Mouse (Mus musculus) embryonic facial prominence, embryonic 12.5 days (tissue): Measurements from ENCODE around the gene Cotl1. TPM values are rescaled to one million over a fixed set of nuclear protein-coding genes. Genes with fewer than 3 reads are reported as not detected.
A peak's percentile ranks its signal among the peaks of the same experiment; 100 is the strongest.

ENCODE experiments used
- ATAC-seq: fragments of 200-750 bp; cut with Nextera tagmentation; 2 replicates; pipeline ENCODE4 v1.8.0; 2017; ENCODE audit not compliant: insufficient number of reproducible peaks, insufficient read depth, low FRiP score, low TSS enrichment
- H3K27ac ChIP-seq: fragments of 300-500 bp; sonication (generic); 2 replicates; pipeline ENCODE4 v1.5.1; 2016; ENCODE audit warnings: mild to moderate bottlenecking
- H3K27me3 ChIP-seq: fragments of 300-500 bp; sonication (generic); 2 replicates; pipeline ENCODE4 v1.6.1; 2016; ENCODE audit warnings: mild to moderate bottlenecking, moderate library complexity
- H3K36me3 ChIP-seq: fragments of 300-500 bp; sonication (generic); 2 replicates; pipeline ENCODE4 v1.6.1; 2016; ENCODE audit warnings: mild to moderate bottlenecking
- H3K4me1 ChIP-seq: fragments of 300-500 bp; sonication (generic); 2 replicates; pipeline ENCODE4 v1.6.1; 2016
- H3K4me2 ChIP-seq: fragments of 300-500 bp; sonication (generic); replicated peaks from 2 replicates; pipeline ENCODE4 v1.6.1; 2016; ENCODE audit warnings: mild to moderate bottlenecking, moderate library complexity
- H3K4me3 ChIP-seq: fragments of 300-500 bp; sonication (generic); 2 replicates; pipeline ENCODE4 v1.5.1; 2016; ENCODE audit warnings: mild to moderate bottlenecking
- H3K9ac ChIP-seq: fragments of 300-500 bp; sonication (generic); 2 replicates; pipeline ENCODE4 v1.6.1; 2016; ENCODE audit warnings: mild to moderate bottlenecking, moderate library complexity
- H3K9me3 ChIP-seq: fragments of 300-500 bp; sonication (generic); 2 replicates; pipeline ENCODE4 v1.6.1; 2016; ENCODE audit warnings: mild to moderate bottlenecking, moderate library complexity
- WGBS: fragments of 180-500 bp; shearing (Covaris S2); methylation state at CpG from one replicate; pipeline ENCODE4 v1.1.7; 2016; 5-methylcytosine and 5-hydroxymethylcytosine counted together
- polyA plus RNA-seq: library from polyadenylated mRNA; unstranded; fragments of >200 nt; fragmentation: Nextera tagmentation; extraction: Ambion mirVana; gene quantifications from 2 replicates; pipeline ENCODE4 v1.2.1, GENCODE M21; 2016

Gene Cotl1
- 85.9 and 130 TPM in 2 replicates for polyA plus RNA-seq

DNA sequence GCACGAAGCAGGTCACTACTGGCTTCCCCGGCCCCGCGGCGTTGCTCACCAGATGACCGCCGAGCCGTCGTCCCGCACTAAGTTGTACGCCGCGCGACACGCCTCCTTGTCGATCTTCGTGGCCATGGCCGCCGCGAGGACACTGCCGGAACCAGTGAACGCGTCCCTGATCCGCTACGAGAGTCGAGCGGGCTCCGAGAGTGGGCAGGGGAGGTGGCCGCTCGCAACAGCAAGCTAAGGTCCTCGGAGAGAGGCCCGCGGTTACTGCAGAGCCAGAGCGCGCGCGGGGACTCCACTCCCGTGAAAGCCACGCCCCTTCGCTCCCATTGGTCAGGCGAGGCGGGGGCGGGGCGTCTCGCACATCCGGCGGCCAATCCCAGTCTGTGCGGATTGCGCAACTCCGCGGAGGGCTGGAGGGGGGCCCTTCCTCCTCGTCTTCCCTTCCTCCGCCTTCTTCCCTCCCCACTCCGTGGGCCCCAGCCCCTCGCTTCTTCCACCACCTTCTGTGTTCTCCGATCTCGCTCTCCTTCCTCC is at the start of gene Cotl1:
TSS of gene Cotl1 (minus strand) at position 270 of the 534 bp plus-strand sequence.
- Histone ChIP-seq H3K9me3 (no peaks in the 10 kb centered on the region), H3K4me3 (peak within 1 kb of the TSS; percentile 62), H3K9ac (peak within 1 kb of the TSS; percentile 70), H3K27ac (peak within 1 kb of the TSS; percentile 73), H3K4me1 (peaks cover 38% of the 10 kb centered on the region), H3K27me3 (0 out of 2 replicates have a peak, but pooled peaks cover 4% of the 10 kb centered on the region), H3K4me2 (peak within 1 kb of the TSS; percentile 89), H3K36me3 (no peaks in the 10 kb centered on the region)
- WGBS: under 1% methylated on average over 57 of the region's 57 CpGs
- ATAC-seq: peak; percentile 88

DNA sequence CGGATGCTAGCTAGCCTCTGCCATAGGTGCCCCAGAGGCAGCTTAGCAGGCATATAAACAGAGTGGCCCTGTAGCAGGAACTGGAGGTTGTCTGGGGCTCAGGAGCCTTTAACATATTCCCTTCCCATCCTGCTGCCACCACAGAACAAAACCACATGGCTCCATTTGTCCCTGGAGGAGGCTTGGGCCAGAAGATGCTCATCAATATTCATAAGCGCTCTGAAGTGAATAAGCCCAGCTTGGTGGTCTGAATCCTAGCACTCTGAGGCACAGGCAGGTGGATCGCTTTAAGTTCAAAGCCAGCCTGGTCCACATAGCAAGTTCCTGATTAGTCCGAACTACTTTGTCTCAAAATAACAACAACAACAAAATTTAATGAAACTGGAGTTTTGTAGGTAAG is 47.7 kb upstream of the Cotl1 start:
- Histone ChIP-seq H3K36me3 (no peaks in the 10 kb centered on the region), H3K4me1 (0 out of 2 replicates have a peak, but pooled peaks cover 5% of the 10 kb centered on the region), H3K4me3 (no peak overlapping the region), H3K9me3 (no peaks in the 10 kb centered on the region), H3K9ac (no peak overlapping the region), H3K4me2 (no peak overlapping the region), H3K27ac (no peak overlapping the region), H3K27me3 (no peaks in the 10 kb centered on the region)
- ATAC-seq: no peak
- 54% methylated on average over 4 of the region's 4 CpGs for WGBS

DNA sequence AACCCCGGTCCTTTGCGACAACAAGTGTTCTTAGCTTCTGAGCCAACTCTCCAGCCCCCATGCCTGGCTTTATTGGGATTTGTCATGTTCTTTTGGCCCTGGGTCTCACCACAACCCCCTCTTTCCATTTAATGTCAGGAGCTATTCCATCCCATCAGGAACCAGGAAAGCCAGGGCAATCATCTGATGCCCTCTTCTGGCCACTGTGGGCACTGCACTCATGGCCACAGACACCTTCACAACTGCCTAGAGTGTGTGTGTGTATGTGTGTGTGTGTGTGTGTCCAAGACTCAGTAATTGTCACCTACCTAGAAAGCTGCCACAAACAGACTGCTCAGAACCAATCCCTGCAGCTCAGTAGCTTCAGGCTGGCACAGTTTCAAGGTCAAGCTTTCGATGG is 46.8 kb upstream of the Cotl1 start:
- 91% methylated on average over 3 of the region's 3 CpGs for WGBS
- no peak for ATAC-seq
- no peaks in the 10 kb centered on the region for H3K27me3 ChIP-seq
- H3K4me2 ChIP-seq: no peak overlapping the region
- H3K4me3 ChIP-seq: no peak overlapping the region
- H3K36me3 ChIP-seq: no peaks in the 10 kb centered on the region
- no peak overlapping the region for H3K27ac ChIP-seq
- H3K4me1 ChIP-seq: 0 out of 2 replicates have a peak, but pooled peaks cover 5% of the 10 kb centered on the region
- no peaks in the 10 kb centered on the region for H3K9me3 ChIP-seq
- no peak overlapping the region for H3K9ac ChIP-seq

DNA sequence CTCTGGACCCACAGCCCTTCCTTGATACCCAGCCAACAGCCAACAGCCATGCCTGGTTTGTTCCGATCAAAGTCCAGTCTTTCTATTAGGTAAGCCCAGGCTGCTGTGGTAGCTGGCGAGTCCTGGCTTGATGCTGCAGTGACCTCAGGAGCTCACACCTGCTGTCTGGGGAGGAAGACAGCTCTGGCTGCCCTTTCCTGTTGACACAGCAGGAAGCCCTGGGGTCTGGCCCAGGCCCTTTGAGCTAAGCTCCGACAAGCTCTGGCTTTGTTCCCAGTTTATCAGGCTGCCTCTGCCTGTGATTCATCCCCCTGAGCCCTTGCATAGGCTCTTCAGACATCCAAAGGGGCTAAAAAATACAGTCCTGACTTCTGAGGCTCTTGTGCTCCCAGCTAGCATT is 45.3 kb upstream of the Cotl1 start:
- Histone ChIP-seq H3K4me2 (no peak overlapping the region), H3K27ac (no peak overlapping the region), H3K4me1 (0 out of 2 replicates have a peak, but pooled peaks cover 5% of the 10 kb centered on the region), H3K27me3 (no peaks in the 10 kb centered on the region), H3K9me3 (no peaks in the 10 kb centered on the region), H3K4me3 (no peak overlapping the region), H3K9ac (no peak overlapping the region), H3K36me3 (no peaks in the 10 kb centered on the region)
- no peak for ATAC-seq
- 25% methylated on average over 3 of the region's 3 CpGs for WGBS

DNA sequence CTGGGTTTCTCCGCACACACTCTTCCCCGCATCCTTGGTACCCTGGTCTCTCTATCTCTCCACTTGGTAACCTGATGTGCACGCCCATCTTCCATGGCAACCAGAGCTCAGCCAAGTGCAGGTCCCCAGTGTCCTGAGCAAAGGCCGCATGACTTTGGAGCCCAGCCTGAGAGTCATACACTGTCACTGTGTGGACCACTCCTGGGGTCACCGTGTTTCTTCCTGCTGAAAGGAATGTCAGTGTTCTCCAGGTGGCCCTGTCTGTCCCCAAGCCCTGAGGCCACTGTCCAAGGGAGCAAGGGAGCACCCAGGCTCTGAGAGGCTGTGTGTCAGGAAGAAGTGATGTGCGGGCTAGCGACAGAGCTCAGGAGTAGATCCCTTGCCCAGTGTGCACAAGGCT is 42.9 kb upstream of the Cotl1 start:
- 86% methylated on average over 7 of the region's 7 CpGs for WGBS
- Histone ChIP-seq H3K4me3 (no peak overlapping the region), H3K4me1 (0 out of 2 replicates have a peak, but pooled peaks cover 5% of the 10 kb centered on the region), H3K36me3 (no peaks in the 10 kb centered on the region), H3K9me3 (no peaks in the 10 kb centered on the region), H3K9ac (no peak overlapping the region), H3K27me3 (0 out of 2 replicates have a peak, but pooled peaks cover 2% of the 10 kb centered on the region), H3K4me2 (no peak overlapping the region), H3K27ac (no peak overlapping the region)
- no peak for ATAC-seq

DNA sequence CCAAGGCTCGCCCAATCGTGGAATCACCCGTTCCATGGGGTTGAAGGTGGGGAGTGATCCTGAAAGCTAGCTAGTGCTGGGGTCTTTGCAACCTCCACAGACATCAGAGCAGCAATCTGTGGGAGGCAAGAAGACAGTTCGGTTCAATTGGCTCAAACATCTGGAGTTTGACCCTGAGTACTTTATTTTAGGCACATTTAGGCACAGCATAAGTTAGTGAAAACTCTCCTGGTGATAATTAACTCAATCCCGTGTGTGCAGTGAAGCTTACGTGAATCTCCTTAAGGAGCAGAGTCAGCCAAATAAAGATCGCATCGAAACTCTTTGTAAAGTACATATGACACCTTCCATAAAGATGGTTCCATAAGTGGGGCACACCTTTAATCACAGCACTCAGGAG is 41.6 kb upstream of the Cotl1 start:
- 0 out of 2 replicates have a peak, but pooled peaks cover 5% of the 10 kb centered on the region for H3K27me3 ChIP-seq
- H3K4me2 ChIP-seq: no peak overlapping the region
- no peak overlapping the region for H3K27ac ChIP-seq
- H3K4me3 ChIP-seq: no peak overlapping the region
- H3K36me3 ChIP-seq: no peaks in the 10 kb centered on the region
- WGBS: 57% methylated on average over 8 of the region's 8 CpGs
- no peaks in the 10 kb centered on the region for H3K9me3 ChIP-seq
- no peak overlapping the region for H3K9ac ChIP-seq
- no peak for ATAC-seq
- H3K4me1 ChIP-seq: 0 out of 2 replicates have a peak, but pooled peaks cover 5% of the 10 kb centered on the region

DNA sequence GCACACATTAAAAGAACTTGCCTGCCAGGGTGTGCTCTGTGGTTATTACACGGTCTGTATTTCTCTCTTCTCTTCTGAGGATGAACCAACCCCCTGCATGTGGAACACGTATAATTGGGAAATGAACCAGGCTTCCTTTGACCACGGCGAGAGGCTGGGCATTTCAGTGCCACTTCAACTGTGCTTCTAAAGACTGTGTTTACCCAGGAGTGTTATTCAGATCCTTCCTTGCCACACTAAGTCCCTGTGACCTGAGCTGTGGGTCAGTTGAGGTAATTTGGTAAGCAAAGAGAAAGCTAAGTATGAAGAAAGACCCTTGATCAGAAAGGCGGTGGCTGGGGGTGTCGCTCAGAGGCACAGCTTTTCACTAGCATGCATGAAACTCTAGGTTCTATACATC is 41.0 kb upstream of the Cotl1 start:
- ATAC-seq: no peak
- Histone ChIP-seq H3K4me2 (no peak overlapping the region), H3K27me3 (0 out of 2 replicates have a peak, but pooled peaks cover 5% of the 10 kb centered on the region), H3K4me1 (0 out of 2 replicates have a peak, but pooled peaks cover 5% of the 10 kb centered on the region), H3K9me3 (no peaks in the 10 kb centered on the region), H3K9ac (no peak overlapping the region), H3K36me3 (0 out of 2 replicates have a peak, but pooled peaks cover 2% of the 10 kb centered on the region), H3K4me3 (no peak overlapping the region), H3K27ac (no peak overlapping the region)
- whole genome bisulfite sequencing: 67% methylated on average over 6 of the region's 6 CpGs

DNA sequence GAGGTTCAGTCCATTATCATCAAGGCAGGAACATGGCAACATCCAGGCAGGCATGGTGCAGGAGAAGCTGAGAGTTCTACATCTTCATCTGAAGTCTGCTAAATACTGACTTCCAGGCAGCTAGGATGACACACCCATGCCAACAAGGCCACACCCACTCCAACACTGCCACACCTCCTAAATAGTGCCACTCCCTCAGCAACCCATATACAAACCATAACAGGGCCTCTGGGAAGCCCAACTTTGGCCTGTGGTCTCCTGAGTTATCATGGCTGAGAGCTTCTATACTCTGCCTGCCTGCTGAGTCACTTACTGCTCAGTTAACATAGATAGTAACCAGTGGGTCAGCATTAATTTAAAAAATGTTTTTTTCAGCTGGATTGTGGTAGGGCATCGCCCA is 32.8 kb upstream of the Cotl1 start:
- Histone ChIP-seq H3K9ac (no peak overlapping the region), H3K27me3 (0 out of 2 replicates have a peak, but pooled peaks cover 5% of the 10 kb centered on the region), H3K9me3 (peaks cover 8% of the 10 kb centered on the region; the same call in 1 of the 2 replicates), H3K4me3 (no peak overlapping the region), H3K4me1 (no peaks in the 10 kb centered on the region), H3K36me3 (peaks cover 41% of the 10 kb centered on the region), H3K27ac (no peak overlapping the region), H3K4me2 (no peak overlapping the region)
- ATAC-seq: no peak
- WGBS: 98% methylated on average over 1 of the region's 1 CpGs

DNA sequence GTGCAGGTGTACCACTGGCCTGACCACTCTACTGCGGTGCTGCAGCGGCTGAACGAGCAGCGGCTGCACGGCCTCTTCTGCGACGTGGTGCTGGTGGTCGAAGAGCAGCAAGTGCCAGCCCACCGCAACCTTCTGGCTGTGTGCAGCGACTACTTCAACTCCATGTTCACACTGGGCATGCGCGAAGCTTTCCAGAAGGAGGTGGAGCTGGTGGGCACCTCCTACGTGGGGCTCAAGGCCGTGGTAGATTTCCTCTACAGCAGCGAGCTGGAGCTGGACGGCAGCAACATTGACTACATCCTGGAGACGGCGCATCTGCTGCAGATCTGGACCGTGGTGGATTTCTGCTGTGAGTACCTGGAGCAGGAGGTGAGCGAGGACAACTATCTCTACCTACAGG is 29.3 kb upstream of the Cotl1 start:
- peaks cover 2% of the 10 kb centered on the region; the same call in 1 of the 2 replicates for H3K27me3 ChIP-seq

DNA sequence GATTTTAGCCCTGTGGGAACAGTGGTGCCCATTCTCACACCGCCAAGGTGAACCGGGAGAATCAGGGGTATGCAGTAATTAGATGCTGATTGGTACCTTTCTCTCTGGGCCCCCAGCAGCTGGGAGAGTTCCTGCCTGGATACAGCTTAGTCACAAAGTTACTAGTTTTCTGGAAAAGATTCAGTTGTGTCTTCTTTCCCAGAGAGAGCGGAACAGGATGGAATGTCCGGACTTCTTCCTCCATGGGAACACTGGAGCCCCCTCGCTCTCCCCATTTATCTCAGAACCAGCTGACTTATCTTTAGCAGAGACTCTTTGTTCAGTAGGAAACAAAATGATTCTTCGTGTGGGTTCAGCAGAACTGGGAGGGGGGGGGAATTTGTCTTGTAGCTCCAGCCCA is 22.4 kb upstream of the Cotl1 start:
- peak overlapping the region; percentile 80 for H3K4me2 ChIP-seq
- 10% methylated on average over 6 of the region's 6 CpGs for WGBS
- H3K27ac ChIP-seq: no peak overlapping the region
- peak overlapping the region; percentile 62 for H3K4me3 ChIP-seq
- peaks cover 11% of the 10 kb centered on the region for H3K27me3 ChIP-seq
- peaks cover 11% of the 10 kb centered on the region; the same call in 1 of the 2 replicates for H3K4me1 ChIP-seq
- H3K9ac ChIP-seq: peak overlapping the region; percentile 68
- no peaks in the 10 kb centered on the region for H3K9me3 ChIP-seq
- H3K36me3 ChIP-seq: no peaks in the 10 kb centered on the region
- ATAC-seq: no peak

More for the DNA sequence above, 29.3 kb upstream of the Cotl1 start:
- Histone ChIP-seq H3K27ac (no peak overlapping the region), H3K36me3 (peaks cover 33% of the 10 kb centered on the region), H3K9me3 (peaks cover 8% of the 10 kb centered on the region; the same call in 1 of the 2 replicates), H3K4me1 (no peaks in the 10 kb centered on the region), H3K9ac (no peak overlapping the region), H3K4me2 (no peak overlapping the region), H3K4me3 (no peak overlapping the region)
- ATAC-seq: no peak
- WGBS: 84% methylated on average over 20 of the region's 20 CpGs

DNA sequence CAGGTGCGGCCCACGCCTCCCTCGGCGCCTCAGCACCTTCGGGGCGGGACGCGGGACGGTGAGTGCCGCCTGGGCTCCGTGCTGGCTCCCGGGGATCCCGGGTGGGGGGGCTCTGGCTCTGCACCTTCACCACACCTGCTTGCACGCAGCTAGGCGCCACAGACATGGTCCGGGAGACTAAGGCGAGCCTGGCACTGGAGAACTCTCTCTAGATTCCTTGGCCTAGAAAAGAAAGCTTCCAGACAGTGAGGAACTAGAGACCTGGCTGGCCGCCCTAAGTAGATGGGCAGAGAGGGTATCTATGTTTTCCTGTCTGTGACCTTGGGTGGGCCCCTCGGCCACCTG is 22.0 kb upstream of the Cotl1 start:
- peak overlapping the region; percentile 68 for H3K9ac ChIP-seq
- no peak for ATAC-seq
- WGBS: 1% methylated on average over 19 of the region's 19 CpGs
- peaks cover 11% of the 10 kb centered on the region; the same call in 1 of the 2 replicates for H3K4me1 ChIP-seq
- no peaks in the 10 kb centered on the region for H3K9me3 ChIP-seq
- peaks cover 11% of the 10 kb centered on the region for H3K27me3 ChIP-seq
- peak overlapping the region; percentile 80 for H3K4me2 ChIP-seq
- H3K27ac ChIP-seq: peak overlapping the region; percentile 32; the same call in 1 of the 2 replicates
- no peaks in the 10 kb centered on the region for H3K36me3 ChIP-seq
- H3K4me3 ChIP-seq: peak overlapping the region; percentile 62

DNA sequence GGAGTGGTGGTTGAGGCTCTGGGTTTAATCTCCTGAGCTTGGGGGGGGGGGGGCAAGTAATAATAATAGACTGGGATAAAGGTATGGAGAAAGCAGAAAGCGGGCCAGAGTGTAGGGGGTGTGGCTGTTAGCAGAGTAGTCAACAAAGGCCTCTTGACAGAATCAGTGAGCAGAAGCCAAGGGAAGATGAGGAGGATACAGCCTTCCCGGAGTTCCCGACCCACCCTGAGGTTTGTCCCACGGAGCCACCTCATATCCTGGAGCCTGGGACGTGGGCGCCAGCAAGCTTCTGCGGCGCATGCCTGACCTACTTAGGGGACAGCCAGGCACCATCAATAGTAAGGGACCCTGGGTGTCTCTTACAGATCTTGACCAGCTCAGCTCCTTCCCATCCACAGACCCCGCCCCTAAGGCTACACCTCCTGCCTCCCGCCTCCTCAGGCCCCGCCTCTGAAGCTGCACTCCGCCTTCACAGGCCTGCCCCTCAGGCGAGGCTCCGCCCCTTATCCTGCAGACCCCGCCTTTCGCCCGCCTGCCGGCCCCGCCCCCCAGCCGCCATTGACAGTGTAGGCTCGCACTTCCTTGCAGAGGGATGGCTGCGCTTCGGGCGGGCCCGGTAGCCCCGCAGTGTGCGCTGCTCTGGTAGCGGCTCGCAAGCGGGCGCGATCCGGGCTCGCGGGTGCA is 21.5 kb upstream of the Cotl1 start, which contains the start of gene Klhl36:
TSS of gene Klhl36 (plus strand) at position 561 of the 684 bp plus-strand sequence.
- ATAC-seq: peak; percentile 97
- peaks cover 11% of the 10 kb centered on the region for H3K27me3 ChIP-seq

More for the DNA sequence above, 21.5 kb upstream of the Cotl1 start, which contains the start of gene Klhl36:
- Histone ChIP-seq H3K4me2 (peak within 1 kb of the TSS; percentile 80), H3K9me3 (no peaks in the 10 kb centered on the region), H3K9ac (peak within 1 kb of the TSS; percentile 68), H3K27ac (peak within 1 kb of the TSS; percentile 32; the same call in 1 of the 2 replicates), H3K36me3 (no peaks in the 10 kb centered on the region), H3K4me3 (peak within 1 kb of the TSS; percentile 62), H3K4me1 (peaks cover 11% of the 10 kb centered on the region; the same call in 1 of the 2 replicates)
- WGBS: under 1% methylated on average over 34 of the region's 35 CpGs
